Mouse (Mus musculus): ENCODE data around the gene Vmn2r109. TPM values are rescaled to one million over a fixed set of nuclear protein-coding genes. Genes with fewer than 3 reads are reported as not detected.
"Not testable (repeated sequence)": the region's sequence is repeated elsewhere in the genome, so short reads cannot be mapped to it uniquely, and the experiment has no call there.

Gene Vmn2r109
- not detected in 2 replicates for polyA plus RNA-seq (2014; fragmentation: Nextera tagmentation; extraction: Ambion mirVana)

DNA sequence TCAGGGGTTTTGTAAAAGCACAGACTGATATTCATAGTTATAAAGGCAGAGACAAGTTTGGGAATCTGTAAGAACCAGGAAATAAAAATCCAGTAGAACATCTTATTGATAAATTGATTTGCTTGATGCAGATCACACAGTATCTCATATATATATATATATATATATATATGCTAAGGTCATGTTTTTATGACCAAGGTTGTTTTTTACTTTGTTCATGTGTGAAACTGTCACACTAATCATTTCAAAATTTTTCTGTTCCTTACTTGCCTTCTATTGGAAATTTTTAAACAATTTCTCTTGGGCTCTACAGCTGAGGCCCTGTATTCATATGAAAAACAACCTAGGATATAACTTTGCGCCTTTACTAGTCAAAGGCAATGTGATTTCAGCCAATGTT, at the start of gene Vmn2r109:
TSS of gene Vmn2r109 (minus strand) at position 101 of the 400 bp plus-strand sequence.
- Histone ChIP-seq H3K4me3 (replicated peaks; ENCODE audit: low read length) (no peak within 1 kb of the TSS), H3K36me3 (replicated peaks; ENCODE audit: control insufficient read depth, insufficient read depth) (no peaks in the 10 kb centered on the region), H3K9ac (no peak within 1 kb of the TSS), H3K4me2 (replicated peaks) (no peak within 1 kb of the TSS), H3K9me3 (ENCODE audit: control insufficient read depth, low read length) (peaks cover 21% of the 10 kb centered on the region), H3K27ac (no peak within 1 kb of the TSS), H3K4me1 (replicated peaks; ENCODE audit: control insufficient read depth, insufficient read depth, low read length) (no peaks in the 10 kb centered on the region), H3K27me3 (ENCODE audit: control insufficient read depth, insufficient read depth, low read length) (no peaks in the 10 kb centered on the region)
- ATAC-seq (ENCODE audit: low FRiP score): no peak
- WGBS: 85% methylated on average over 1 of the region's 1 CpGs
- DNase-seq (ENCODE audit: low spot score): no peak

DNA sequence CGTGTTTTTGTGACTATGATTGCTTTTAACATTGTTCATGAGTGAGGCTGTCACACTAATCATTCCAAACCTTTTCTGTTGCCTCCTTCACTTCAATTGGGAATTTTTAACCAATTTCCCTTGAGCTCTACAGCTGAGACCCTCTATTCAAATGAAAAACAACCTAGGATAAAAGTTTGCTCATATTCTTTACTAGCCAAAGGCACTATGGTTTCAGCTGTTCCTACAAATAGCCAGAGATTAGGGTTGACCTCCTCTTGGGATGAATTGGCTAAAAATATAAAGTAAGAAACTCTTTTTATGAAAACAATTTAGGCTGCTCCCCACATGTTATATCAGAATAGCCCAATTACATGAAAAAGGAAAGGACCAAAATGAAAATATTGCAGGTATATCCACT, 31.8 kb upstream of the Vmn2r109 start, which contains the start of gene Vmn2r110:
TSS of gene Vmn2r110 (minus strand) at position 101 of the 400 bp plus-strand sequence.
- no peak within 1 kb of the TSS for H3K4me3 ChIP-seq (replicated peaks; ENCODE audit: low read length)
- H3K27me3 ChIP-seq (ENCODE audit: control insufficient read depth, insufficient read depth, low read length): no peaks in the 10 kb centered on the region
- WGBS: 40% methylated on average over 1 of the region's 1 CpGs
- no peaks in the 10 kb centered on the region for H3K4me1 ChIP-seq (replicated peaks; ENCODE audit: control insufficient read depth, insufficient read depth, low read length)
- no peak for DNase-seq (ENCODE audit: low spot score)
- peaks cover 14% of the 10 kb centered on the region; the same call in 1 of the 2 replicates for H3K9me3 ChIP-seq (ENCODE audit: control insufficient read depth, low read length)
- no peak within 1 kb of the TSS for H3K9ac ChIP-seq
- no peak for ATAC-seq (ENCODE audit: low FRiP score)
- no peak within 1 kb of the TSS for H3K27ac ChIP-seq
- H3K4me2 ChIP-seq (replicated peaks): no peak within 1 kb of the TSS
- no peaks in the 10 kb centered on the region for H3K36me3 ChIP-seq (replicated peaks; ENCODE audit: control insufficient read depth, insufficient read depth)

DNA sequence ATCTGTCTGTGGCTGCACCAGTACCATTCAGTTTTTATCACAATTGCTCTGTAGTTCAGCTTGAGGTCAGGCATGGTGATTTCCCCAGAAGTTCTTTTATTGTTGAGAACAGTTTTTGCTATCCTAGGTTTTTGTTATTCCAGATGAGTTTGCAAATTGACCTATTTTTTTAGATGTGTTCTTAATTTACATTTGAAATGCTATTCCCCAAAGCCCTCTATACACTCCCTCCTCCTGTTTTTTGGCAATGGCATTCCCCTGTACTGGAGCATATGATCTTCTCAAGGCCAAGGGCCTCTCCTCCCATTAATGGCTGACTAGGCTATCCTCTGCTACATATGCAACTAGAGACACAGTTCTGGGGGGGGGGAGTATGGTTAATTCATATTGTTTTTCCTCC, 56.3 kb downstream of the Vmn2r109 start:
- H3K27ac ChIP-seq; H3K4me2 ChIP-seq (replicated peaks); H3K9ac ChIP-seq; H3K4me1 ChIP-seq (replicated peaks; ENCODE audit: control insufficient read depth, insufficient read depth, low read length); H3K27me3 ChIP-seq (ENCODE audit: control insufficient read depth, insufficient read depth, low read length); H3K9me3 ChIP-seq (ENCODE audit: control insufficient read depth, low read length); H3K4me3 ChIP-seq (replicated peaks; ENCODE audit: low read length); ATAC-seq (ENCODE audit: low FRiP score); H3K36me3 ChIP-seq (replicated peaks; ENCODE audit: control insufficient read depth, insufficient read depth); DNase-seq (ENCODE audit: low spot score): not testable (repeated sequence)

DNA sequence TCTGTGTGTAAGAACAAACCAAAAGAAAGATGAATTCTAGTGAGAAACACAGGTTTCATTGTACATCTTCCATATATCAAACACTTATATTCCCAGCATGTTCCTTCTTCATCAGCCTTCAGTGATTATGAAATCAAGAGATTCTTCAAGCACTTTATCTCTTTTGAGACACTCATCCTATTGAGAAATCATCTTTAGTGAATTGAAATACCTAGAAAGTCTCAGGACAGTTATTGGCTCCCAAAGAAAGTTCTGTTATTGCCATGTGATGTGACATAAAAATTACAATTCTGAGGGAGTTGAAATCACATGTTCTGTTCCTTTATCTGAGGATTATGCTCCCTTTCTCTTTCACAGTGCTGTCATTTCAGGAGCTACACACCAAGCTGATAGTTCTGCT, 66.7 kb downstream of the Vmn2r109 start, which contains the start of gene Vmn1r225:
TSS of gene Vmn1r225 (plus strand) at position 301 of the 400 bp plus-strand sequence.
- DNase-seq (ENCODE audit: low spot score): no peak
- Histone ChIP-seq H3K4me3 (replicated peaks; ENCODE audit: low read length) (no peak within 1 kb of the TSS), H3K4me1 (replicated peaks; ENCODE audit: control insufficient read depth, insufficient read depth, low read length) (no peaks in the 10 kb centered on the region), H3K27ac (no peak within 1 kb of the TSS), H3K36me3 (replicated peaks; ENCODE audit: control insufficient read depth, insufficient read depth) (no peaks in the 10 kb centered on the region), H3K9ac (no peak within 1 kb of the TSS), H3K27me3 (ENCODE audit: control insufficient read depth, insufficient read depth, low read length) (no peaks in the 10 kb centered on the region), H3K9me3 (ENCODE audit: control insufficient read depth, low read length) (peaks cover 24% of the 10 kb centered on the region), H3K4me2 (replicated peaks) (no peak within 1 kb of the TSS)
- no peak for ATAC-seq (ENCODE audit: low FRiP score)

Other genes with a start within 250 kb of the Vmn2r109 start
- gene Vmn2r107, start 219.5 kb downstream of the Vmn2r109 start, polyA plus RNA-seq (2014; fragmentation: Nextera tagmentation; extraction: Ambion mirVana): not detected in 2 replicates
- not detected in 2 replicates for gene Vmn1r224, start 150.6 kb downstream of the Vmn2r109 start, polyA plus RNA-seq (2014; fragmentation: Nextera tagmentation; extraction: Ambion mirVana)
- not detected in 2 replicates for gene Vmn2r108, start 83.4 kb downstream of the Vmn2r109 start, polyA plus RNA-seq (2014; fragmentation: Nextera tagmentation; extraction: Ambion mirVana)
- not detected in 2 replicates for gene Vmn1r225, start 66.6 kb downstream of the Vmn2r109 start, polyA plus RNA-seq (2014; fragmentation: Nextera tagmentation; extraction: Ambion mirVana)
- 0.03 and 0.04 TPM in 2 replicates for gene Vmn2r110, start 31.7 kb upstream of the Vmn2r109 start, polyA plus RNA-seq (2014; fragmentation: Nextera tagmentation; extraction: Ambion mirVana)
- gene Fpr-rs3, start 60.1 kb upstream of the Vmn2r109 start, polyA plus RNA-seq (2014; fragmentation: Nextera tagmentation; extraction: Ambion mirVana): not detected in 2 replicates
- not detected in 2 replicates for gene Vmn1r226, start 118.1 kb upstream of the Vmn2r109 start, polyA plus RNA-seq (2014; fragmentation: Nextera tagmentation; extraction: Ambion mirVana)
- not detected in 2 replicates for gene Vmn1r227, start 165.1 kb upstream of the Vmn2r109 start, polyA plus RNA-seq (2014; fragmentation: Nextera tagmentation; extraction: Ambion mirVana)
- not detected in 2 replicates for gene Vmn1r228, start 221.4 kb upstream of the Vmn2r109 start, polyA plus RNA-seq (2014; fragmentation: Nextera tagmentation; extraction: Ambion mirVana)
- gene Vmn1r229, start 246.8 kb upstream of the Vmn2r109 start, polyA plus RNA-seq (2014; fragmentation: Nextera tagmentation; extraction: Ambion mirVana): not detected in 2 replicates